10 mouse cellular contexts compared by ENCODE assay signal in genomic region chr2:31057549-31058177, GRCm38 (mm10).
A peak's percentile ranks its signal among the peaks of the same experiment; 100 is the strongest.
DNase-seq lines count a peak whose midpoint lies in the region; TF ChIP-seq lines count a peak whose summit lies in the region.
"Had no signal": no experiment of that assay in that cellular context is flagged by ENCODE, and none has a peak within 500 bp of the region (broad histone marks: within the 10 kb centered on the region; RNA-seq: fewer than 3 reads in every experiment).

No protein-coding gene starts in this region.

- no peak overlapping the region for H3K4me3 ChIP-seq in layer of hippocampus, adult 2 months
- H3K4me3 ChIP-seq in ES-Bruce4 (ENCODE audit: low read depth, low read length), result no peak overlapping the region
- H3K4me3 ChIP-seq in heart, adult 2 months, result no peak overlapping the region
- H3K4me3 ChIP-seq: forebrain, embryonic 10.5 days had no signal

- no peaks in the 10 kb centered on the region for H3K9me3 ChIP-seq in ES-Bruce4 (replicated peaks; ENCODE audit: control insufficient read depth, insufficient read depth, low read length, poor library complexity, severe bottlenecking)
- H3K9me3 ChIP-seq: forebrain, embryonic 10.5 days had no signal

- TF ChIP-seq EP300 in ES-Bruce4 (IDR thresholded peaks at IDR 0.05; ENCODE audit: insufficient read depth, low read depth, low read length), result peak; percentile 53; the same call in 1 of the 2 replicates
- no peak for TF ChIP-seq EP300 in heart, adult 2 months (IDR thresholded peaks at IDR 0.05; ENCODE audit: insufficient read depth, low read depth, low read length)

- H3K79me2 ChIP-seq in heart, adult 2 months (replicated peaks; ENCODE audit: control insufficient read depth, insufficient read depth, low read length), result no peaks in the 10 kb centered on the region

- H3K27ac ChIP-seq in layer of hippocampus, adult 2 months, result peak overlapping the region; percentile 77
- peak overlapping the region; percentile 20 for H3K27ac ChIP-seq in ES-Bruce4 (ENCODE audit: insufficient read depth, low read length)
- H3K27ac ChIP-seq in heart, adult 2 months, result no peak overlapping the region
- H3K27ac ChIP-seq: forebrain, embryonic 10.5 days; kidney, postnatal 0 days had no signal

- no peak for TF ChIP-seq POLR2A in ES-Bruce4 (IDR thresholded peaks at IDR 0.05; ENCODE audit: insufficient read depth, low read length)
- no peak for TF ChIP-seq POLR2A in heart, adult 2 months (IDR thresholded peaks at IDR 0.05; ENCODE audit: insufficient read depth, low read depth, low read length)

- TF ChIP-seq CTCF in layer of hippocampus, adult 2 months (conservative IDR thresholded peaks at IDR 0.05), result peak; percentile 31; the same call in 1 of the 2 replicates
- peak; percentile 4 for TF ChIP-seq CTCF in ES-Bruce4 (IDR thresholded peaks at IDR 0.05; ENCODE audit: low read depth, low read length)
- TF ChIP-seq CTCF in heart, adult 2 months (IDR thresholded peaks at IDR 0.05), result no peak

- 70% methylated on average over 6 of the region's 6 CpGs for WGBS in heart, adult 2 months

- H3K36me3 ChIP-seq in ES-Bruce4 (ENCODE audit: control insufficient read depth, insufficient read depth, low read length, poor library complexity, severe bottlenecking), result peaks cover 26% of the 10 kb centered on the region
- H3K36me3 ChIP-seq in heart, adult 2 months (ENCODE audit: control insufficient read depth, insufficient read depth, low read length), result no peaks in the 10 kb centered on the region

- intact Hi-C loops in heart, adult 2 months (cut with DNase I), result no loop called here

- peak in 1 of 2 experiments; percentile 43 for DNase-seq in layer of hippocampus, adult 2 months (ENCODE audit: low spot score in 2 of 2)
- DNase-seq in layer of hippocampus, postnatal 14 days (ENCODE audit: low spot score in 2 of 2), result no peak
- peak; percentile 51 for DNase-seq in Muller cell, postnatal 12 days (ENCODE audit: inconsistent ontology term)
- peak; percentile 84 for DNase-seq in cerebellum, adult 9-11 months
- no peak for DNase-seq in heart, adult 2 months
- no peak for DNase-seq in T-cell, adult 2 months (ENCODE audit: low spot score)
- DNase-seq: spleen, adult 18-20 months had no signal

- peaks cover 5% of the 10 kb centered on the region for H3K4me1 ChIP-seq in ES-Bruce4 (ENCODE audit: control insufficient read depth, insufficient read depth, low read length)
- H3K4me1 ChIP-seq in heart, adult 2 months (ENCODE audit: control insufficient read depth, insufficient read depth, low read length), result peaks cover 2% of the 10 kb centered on the region; the same call in 1 of the 2 replicates

- H3K9ac ChIP-seq in ES-Bruce4 (ENCODE audit: low read depth, poor library complexity, severe bottlenecking), result no peak overlapping the region
- no peak overlapping the region for H3K9ac ChIP-seq in heart, adult 2 months (ENCODE audit: low read depth, low read length)

- no peaks in the 10 kb centered on the region for H3K27me3 ChIP-seq in ES-Bruce4 (ENCODE audit: control insufficient read depth, insufficient read depth, low read length, poor library complexity, severe bottlenecking)
- H3K27me3 ChIP-seq in heart, adult 2 months (ENCODE audit: control insufficient read depth, insufficient read depth, low read length), result no peaks in the 10 kb centered on the region

Comparison
In these comparisons a context has a peak if more than half of its experiments do, and no peak if none do; other contexts are left out.
1. DNase-seq: peak in Muller cell, postnatal 12 days (single experiment) and cerebellum, adult 9-11 months (single experiment); none in layer of hippocampus, postnatal 14 days (0 of 2), heart, adult 2 months (0 of 2) and T-cell, adult 2 months (single experiment).